Mouse (Mus musculus): ENCODE measurements around the gene Slc45a1.

Slc45a1 gene

DNA sequence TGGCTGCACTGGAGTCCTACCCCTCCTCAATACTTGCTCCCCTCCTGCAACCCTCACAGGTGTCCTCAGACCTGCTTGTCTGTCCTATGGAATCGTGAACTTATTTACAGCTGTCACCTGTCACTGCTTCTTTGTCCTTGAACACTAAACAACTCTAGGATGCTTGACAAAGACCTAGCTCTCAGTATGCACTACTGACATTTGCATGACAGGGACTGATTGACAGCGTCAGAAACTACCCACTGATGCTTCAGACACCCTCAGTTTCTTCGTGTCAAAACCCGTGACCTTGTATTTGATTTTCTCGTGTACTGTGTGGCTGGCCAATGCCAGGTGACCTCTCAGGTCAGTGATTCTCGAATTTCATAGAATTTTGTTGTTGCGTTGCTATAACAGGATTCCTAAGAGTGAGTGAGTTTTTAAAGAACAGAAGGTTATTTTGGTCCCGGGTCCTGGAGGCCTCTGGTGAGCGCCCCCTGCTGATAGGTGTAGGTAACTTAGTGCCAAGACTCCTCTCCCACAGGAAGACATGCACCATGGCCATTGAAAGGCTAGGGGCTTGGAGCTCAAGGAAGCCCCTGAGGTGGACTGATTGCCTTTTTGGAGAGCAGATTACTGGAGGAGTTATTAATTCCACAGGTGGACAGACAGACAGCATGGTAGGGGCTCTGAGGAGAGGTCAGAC is 8.1 kb upstream of the Slc45a1 start:
- no peak for DNase-seq (ENCODE audit: low read depth, low spot score)

DNA sequence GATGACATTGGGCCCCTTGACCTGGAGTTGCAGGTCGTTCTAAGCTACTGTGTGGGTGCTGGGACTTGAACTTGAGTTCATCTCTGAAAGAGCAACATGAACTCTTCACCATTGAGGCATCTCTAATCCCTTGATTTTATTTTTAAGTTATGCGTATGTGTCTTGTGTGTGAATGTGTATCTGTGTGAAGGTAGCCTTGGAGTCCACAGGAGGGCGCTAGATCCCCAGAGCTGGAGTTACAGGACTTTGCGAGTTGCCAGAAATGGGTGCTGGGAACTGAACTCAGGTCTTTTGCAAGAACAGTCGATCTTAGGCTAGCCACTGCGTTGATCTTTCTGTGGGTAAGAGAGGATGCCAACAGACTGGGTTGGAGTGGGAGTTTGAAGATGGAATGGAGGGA is 4.5 kb upstream of the Slc45a1 start:
- DNase-seq (ENCODE audit: low read depth, low spot score), result no peak

DNA sequence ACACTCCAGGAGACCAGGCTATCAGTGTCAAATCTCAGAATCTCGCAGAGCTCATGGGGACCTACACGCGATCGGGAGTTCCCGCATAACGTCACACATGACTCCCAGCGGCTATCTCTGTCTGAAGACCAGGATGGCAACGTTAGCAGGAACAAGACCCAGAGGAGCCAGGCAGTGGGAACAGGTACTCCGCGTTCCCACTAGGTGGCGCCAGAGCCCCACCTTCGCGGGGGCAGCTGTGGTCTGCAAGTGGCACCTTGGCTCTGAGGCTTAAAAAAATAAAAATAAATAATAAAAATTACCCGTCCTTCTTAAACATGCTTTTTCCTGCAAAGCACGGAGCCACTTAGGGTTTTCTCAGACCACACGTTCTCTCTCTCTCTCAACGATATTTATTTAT is 4.0 kb upstream of the Slc45a1 start:
- peak; percentile 69 for DNase-seq (ENCODE audit: low read depth, low spot score)

DNA sequence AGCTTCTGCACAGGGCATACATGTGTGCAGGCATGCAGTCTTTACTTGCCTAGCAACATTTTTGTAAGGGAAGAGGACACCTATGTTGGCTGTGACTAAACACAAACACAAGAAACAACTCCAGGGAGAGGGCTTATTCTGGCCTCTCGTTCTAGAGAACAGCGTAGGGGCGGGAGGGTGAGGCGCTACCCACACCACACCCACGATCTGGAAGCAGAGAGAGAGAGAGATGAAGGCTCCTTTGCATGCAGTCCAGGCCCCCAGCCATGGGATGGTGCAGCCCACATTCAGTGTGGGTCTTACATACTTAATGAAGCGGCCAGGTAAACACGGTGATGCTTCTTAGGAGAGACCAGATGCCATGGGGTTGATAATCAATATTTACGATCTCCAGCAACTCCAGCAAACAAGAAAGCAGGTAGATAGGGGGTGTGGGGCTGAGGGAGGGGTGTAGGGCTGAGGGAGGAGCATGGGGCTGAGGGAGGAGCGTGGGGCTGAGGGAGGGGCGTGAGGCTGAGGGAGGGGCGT is 1.2 kb upstream of the Slc45a1 start:
- no peak for DNase-seq (ENCODE audit: low read depth, low spot score)

DNA sequence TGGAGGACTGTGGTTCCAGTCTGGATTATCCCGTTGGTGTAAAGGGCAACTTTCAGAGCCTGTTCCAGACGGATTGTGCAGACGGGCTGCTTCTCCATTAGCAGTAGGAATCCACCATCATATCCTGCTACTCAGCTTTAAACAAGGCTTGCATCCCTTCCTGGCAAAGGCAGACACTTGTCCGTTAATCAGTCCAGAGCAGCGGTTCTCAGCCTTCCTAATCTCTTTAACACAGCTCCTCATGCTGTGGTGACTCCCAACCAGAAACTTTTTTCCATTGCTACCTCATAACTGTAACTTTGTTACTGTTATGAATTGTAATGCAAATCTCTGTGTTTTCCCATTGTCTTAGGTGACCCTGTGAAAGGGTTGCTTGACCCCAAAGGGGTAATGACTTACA is 2.6 kb downstream of the Slc45a1 start:
- no peak for DNase-seq (ENCODE audit: low read depth, low spot score)

DNA sequence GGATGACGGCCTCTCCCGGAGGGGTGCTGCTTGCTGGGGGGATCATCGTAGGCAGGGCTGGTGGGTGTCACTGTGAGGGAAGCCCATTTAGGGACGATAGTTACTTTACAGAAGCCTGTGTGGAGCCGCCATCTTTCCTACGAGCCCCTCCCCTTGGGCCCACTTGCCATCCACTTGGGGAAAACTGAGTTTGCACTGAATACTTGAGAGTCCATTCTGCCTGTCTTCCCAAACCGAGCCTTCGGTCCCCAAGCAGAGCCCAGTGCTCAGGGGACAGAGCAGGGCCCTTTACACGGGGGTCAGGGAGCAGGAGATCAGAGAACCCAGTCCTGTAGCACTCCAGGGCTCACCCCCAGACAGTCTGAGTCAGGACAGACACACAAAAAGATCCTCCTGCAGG is 7.7 kb downstream of the Slc45a1 start:
- DNase-seq (ENCODE audit: low read depth, low spot score), result no peak

DNA sequence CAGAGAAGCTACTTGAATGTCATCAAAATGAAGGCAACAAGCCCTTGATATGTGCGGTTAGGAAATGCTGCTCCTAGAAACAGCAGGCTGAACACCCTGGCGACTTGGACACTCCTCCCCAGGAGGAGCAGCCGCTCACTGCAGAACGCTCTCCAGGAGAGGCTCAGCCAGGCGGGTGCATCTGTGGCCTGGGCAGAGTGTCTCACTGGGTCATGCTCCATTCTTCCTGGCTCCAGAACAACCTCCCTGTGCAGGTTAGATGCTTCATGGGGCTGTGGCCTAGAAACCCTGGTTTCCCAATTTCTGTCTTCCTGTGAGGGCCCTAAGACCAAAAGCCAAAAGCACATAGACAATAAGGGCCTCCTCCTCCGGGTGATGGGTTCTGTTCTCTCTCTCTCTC is 15.3 kb downstream of the Slc45a1 start:
- no peak for DNase-seq (ENCODE audit: low read depth, low spot score)

DNA sequence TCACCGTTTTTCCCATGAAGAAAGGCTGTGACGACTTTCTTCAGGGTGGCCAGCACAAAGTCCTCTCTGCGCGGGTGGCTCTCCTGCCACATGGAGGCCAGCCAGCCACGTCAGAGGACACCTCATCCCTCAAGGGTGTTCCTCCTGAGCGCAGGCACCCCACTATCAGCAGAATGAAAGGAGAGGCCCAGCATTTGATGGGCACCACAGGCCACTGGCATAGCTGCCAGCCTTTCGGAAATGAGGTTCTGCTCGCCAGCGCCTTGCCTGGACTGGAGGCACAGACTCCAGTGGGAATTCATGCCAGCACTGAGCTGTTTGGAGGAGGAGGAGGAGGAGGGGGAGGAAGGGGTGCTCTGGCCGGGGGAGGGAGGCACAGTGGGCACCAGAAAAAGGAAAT is 16.4 kb downstream of the Slc45a1 start:
- no peak for DNase-seq (ENCODE audit: low read depth, low spot score)

DNA sequence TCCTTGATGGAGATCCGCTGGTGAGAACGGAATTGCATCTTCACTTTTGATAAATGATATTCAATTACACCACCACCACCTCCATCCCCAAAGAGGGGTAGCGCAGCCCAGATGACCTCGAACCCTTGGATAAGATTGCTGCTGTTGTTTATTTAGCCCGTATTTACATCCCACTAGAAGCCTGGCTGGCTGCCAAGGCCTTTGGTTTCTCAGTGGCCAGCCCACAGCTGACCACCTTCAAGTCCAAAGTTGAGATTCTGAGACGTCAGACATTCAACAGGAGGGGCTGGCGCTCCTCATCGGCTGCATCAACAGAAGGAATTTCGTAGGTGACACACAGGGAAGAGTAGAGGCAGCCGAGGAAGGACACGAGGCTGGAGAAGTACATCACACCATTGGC is 22.7 kb downstream of the Slc45a1 start:
- DNase-seq (ENCODE audit: low read depth, low spot score), result no peak

DNA sequence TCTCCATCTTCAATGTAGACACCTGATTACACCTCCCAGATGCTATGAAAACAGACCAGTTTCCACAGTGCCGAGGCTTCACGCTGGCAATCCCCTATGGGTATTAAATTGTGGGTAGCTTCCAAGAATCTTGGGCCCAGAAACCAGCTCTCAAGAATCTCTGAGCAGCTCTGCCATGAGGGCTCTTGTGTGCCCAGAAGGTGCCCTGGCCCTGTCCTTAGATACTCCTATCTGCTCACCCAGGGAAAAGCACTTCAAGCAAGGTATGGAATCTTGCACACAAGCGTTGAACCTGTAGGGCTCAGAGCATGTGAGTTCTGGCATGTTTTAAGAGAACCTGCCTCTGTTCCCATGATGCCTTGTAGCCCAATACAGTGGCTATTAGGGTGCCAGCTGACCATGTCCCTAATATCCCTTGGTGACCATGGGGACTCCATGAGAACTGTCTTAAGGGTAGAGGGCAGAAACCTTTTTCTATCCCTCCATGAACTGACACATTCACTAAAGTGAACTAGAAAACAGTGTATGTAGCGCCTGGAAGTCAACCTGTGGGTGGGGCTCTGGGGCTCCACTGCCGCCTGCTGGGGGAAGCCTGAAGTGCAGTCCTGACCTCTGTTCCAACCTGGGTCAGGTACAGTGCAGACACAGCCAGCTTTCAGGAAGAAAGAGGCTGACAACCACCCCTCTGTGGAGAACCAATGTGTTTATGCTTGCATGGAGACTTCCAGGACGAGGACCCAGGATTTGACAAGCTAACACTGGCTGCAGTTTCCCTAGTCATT is 25.8 kb downstream of the Slc45a1 start:
- peak; percentile 43 for DNase-seq (ENCODE audit: low read depth, low spot score)

DNA sequence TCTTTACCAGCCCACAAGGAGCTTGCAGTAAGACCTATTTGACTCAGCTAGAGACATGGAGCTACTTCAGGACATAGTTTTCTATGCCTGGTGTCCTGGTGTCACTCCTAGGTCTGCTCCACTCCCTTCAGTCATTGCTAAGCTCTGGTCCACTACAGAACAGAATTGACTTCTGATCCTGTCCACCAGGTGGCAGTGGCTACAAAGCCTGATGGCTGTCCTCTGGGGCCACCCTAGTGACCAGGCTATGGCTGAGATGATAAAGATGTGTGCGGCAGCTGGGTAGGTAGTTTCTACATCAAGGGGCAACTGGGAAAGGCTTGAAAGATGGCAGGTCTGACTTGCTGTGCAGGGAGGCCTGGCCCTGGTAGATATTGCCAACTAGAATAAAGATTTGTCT is 26.5 kb downstream of the Slc45a1 start:
- DNase-seq (ENCODE audit: low read depth, low spot score), result no peak

DNA sequence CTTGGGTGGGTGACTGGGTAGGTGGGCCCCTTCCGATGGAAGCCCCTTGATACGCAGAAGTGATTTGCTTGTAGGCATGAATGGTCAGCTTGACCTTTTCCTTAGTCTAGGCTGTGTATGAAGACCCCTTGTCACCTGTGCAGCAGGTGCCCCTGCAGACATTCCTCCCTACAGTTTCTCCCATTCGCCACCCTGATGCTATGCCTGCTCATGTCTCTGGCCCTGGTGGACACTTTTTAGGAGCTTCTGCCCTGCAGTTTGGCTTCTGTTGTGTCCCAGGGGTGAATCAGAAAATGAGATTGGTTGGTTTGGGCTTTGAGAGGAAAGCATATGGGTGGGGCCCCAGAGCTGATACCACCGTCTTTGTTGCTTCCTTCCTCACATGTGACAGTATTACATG is 27.0 kb downstream of the Slc45a1 start:
- DNase-seq (ENCODE audit: low read depth, low spot score), result no peak

DNA sequence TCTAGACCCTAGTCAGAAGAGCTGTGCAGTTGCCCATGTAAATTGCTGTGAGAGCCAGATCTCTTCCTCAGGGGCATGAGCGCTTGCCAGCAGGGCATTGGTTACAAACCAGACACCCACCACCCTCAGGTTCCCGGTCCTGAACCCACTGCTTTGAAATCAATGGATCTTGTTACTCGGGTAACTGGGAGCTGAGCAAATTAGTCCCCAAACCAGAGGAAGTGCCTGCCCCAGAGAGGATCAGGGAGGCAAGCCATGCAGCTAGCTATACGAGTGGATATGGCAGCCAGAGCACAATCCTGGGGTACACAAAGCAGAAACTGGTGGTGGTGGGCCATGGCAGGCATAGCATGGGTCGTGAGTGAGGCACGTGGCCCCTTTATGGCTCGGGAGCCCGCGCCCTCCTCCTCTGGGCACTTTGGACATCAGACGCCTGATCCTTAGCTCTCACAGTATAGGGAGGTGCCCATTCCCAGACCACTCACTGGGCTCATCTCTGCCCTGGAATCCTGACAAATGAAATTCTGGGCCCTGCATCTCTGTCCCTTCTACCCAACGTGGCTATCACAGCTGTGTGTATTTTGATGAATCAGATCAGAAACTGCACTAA is 27.7 kb downstream of the Slc45a1 start:
- no peak for DNase-seq (ENCODE audit: low read depth, low spot score)

DNA sequence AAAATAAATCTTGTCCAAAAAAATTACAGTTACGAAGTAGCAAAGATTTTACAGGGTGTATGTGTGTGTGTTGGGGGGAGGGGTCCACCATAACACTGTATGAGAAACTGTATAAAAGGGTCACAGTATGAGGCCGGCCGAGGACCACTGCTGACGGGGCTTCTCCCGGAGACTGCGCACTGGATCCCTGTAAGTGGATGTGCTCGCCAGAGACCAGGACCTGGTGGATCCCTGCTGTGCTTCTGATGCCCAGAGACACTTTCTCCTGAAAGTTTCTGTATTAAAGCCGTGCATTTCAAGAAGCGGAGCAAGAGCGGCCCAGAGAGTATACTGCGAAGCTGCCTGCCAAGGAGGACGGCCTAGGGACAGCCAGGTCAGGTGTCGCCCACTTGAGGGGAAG is 29.3 kb downstream of the Slc45a1 start:
- no peak for DNase-seq (ENCODE audit: low read depth, low spot score)

DNA sequence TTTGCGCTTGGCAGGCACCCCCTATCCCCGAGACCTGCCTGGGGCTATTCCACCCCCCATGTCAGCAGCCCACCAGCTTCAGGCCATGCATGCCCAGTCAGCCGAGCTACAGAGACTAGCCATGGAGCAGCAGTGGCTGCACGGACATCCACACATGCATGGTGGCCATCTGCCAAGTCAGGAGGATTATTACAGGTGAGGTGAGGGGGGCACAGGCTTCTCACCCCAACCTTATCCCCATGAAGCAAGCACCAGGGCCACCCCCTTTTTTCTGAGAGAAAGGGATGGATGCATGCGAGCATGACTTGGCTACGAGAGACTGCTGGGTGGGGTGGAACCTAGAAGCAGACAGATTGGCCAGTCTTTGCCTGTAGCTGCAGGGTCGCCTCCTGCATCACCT is 33.0 kb downstream of the Slc45a1 start:
- DNase-seq (ENCODE audit: low read depth, low spot score), result no peak

DNA sequence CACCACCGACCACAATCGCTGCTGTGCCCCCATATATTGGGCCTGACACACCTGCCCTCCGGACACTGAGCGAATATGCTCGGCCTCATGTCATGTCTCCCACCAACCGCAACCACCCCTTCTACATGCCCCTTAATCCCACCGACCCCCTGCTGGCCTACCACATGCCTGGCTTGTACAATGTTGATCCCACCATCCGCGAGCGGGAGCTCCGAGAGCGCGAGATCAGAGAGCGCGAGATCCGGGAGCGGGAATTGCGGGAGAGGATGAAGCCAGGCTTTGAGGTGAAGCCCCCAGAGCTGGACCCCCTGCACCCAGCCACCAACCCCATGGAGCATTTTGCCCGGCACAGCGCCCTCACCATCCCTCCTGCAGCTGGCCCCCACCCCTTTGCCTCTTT is 35.1 kb downstream of the Slc45a1 start:
- no peak for DNase-seq (ENCODE audit: low read depth, low spot score)

DNA sequence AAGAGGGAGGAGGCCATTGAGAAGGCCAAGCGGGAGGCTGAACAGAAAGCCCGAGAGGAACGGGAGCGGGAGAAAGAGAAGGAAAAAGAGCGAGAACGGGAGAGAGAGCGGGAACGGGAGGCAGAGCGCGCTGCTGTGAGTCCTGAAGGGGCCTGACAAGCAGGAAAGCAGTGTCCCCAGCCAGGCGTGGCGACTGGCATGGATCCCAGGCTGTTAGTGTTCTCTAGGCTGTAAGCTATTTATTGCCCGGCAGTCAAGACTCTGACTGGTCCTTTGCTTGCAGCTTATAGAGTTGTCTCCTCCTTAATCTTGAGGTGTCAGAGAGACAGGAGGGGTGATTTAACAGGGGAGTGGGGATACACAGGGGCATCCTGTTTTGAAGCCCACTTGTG is 35.9 kb downstream of the Slc45a1 start:
- DNase-seq (ENCODE audit: low read depth, low spot score), result no peak

DNA sequence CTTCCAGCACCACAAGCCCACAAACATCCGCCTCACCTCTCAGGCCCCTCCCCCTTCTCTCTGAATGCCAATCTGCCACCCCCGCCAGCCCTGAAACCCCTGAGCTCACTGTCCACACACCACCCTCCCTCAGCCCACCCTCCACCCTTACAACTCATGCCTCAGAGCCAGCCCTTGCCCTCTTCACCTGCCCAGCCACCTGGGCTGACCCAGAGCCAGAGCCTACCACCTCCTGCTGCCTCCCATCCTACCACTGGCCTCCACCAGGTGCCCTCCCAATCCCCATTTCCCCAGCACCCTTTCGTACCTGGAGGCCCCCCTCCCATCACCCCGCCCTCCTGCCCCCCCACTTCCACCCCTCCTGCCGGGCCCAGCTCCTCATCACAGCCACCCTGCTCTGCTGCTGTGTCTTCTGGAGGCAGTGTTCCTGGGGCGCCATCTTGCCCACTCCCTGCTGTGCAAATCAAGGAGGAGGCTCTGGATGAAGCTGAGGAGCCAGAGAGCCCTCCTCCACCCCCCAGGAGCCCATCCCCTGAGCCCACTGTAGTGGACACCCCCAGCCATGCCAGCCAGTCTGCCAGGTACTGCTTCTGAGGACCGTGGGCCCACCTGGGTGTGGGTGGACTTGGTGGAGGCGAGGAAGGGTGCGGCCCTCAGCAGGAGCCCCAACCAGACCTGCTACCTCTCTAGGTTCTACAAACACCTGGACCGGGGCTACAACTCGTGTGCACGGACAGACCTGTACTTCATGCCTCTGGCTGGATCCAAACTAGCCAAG is 36.5 kb downstream of the Slc45a1 start:
- no peak for DNase-seq (ENCODE audit: low read depth, low spot score)

DNA sequence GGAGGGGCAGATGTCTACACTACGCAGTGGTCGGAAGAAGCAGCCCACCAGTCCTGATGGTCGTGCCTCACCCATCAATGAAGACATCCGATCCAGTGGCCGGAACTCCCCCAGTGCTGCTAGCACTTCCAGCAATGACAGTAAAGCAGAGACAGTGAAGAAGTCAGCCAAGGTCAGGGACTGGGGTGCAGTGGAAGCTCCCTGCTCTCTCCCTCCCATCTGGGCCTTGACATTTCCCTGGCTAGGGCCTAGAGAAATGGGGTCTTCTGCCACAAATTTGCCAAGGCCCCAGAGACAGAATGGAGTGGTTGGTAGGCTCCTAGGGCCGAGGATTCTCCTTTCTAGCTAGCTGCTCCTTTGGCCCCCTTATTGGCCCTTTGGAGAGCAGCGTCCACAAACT is 38.3 kb downstream of the Slc45a1 start:
- no peak for DNase-seq (ENCODE audit: low read depth, low spot score)

DNA sequence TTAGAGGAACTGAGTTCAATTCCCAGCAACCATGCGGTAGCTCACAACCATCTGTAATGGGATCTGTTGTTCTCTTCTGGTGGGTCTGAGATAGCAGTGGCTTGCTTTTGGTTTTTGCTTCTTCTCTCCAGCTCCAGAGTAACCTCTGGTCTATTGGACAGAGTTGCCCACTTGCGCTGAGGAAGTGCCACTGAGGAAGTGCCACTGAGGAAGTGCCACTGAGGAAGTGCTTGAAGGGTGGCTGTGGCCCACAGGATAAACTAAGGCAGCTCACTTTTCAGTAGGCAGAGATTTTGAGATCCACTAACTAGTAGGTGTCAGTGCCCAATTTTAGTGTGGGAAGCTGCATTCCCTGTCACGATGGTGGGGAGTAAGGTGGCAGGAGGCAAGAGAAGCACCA is 43.3 kb downstream of the Slc45a1 start:
- no peak for DNase-seq (ENCODE audit: low read depth, low spot score)

DNA sequence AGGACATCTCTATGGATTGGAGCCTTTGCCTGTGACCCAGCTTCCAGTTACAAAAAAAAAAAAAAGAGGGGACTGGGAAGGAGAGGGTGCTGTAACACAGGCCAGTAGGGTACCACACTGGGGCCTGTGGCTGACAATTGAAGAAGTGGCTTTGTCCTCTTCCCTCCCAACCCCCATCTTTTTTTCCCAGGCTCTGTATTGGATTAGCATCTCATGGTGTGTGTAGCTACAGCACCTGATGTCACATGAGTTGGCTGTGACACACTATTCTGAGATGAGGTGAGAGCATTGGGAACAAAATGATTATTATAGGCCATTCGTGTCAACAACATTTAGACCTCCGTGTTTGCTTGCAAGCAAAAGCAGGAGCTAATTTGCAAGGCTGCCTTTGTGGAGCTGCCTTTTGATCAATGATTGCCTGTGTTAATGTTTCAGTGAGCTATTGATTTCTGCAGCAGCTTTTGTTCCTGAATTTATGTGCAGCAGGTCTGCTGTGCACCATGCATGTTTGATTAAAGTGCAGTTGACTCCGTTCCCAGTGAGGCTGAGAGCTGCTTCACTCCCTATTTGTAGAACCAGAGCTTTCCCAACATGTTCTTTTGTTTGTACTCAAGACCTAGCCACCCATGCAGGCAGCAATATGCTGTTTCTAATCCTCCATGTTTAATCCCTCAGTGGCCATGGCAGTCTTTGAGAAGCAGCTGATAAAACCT is 45.4 kb downstream of the Slc45a1 start:
- DNase-seq (ENCODE audit: low read depth, low spot score), result no peak
